Mouse (Mus musculus) splenic B cell, adult 2 months (primary cell): ENCODE data around the gene R3hdm4.

ENCODE experiments used
- DNase-seq: peaks from one replicate; pipeline ENCODE4 v3.0.0-alpha.2; 2011; ENCODE audit warnings: low read depth, low spot score
- H3K27me3 ChIP-seq: 2 replicates; pipeline ENCODE4 v1.6.1; 2012; ENCODE audit warnings: mild to moderate bottlenecking, low read length, moderate library complexity, mixed read lengths; ENCODE audit not compliant: control insufficient read depth, poor library complexity, insufficient read depth, severe bottlenecking
- H3K36me3 ChIP-seq: 2 replicates; pipeline ENCODE4 v1.6.1; 2012; ENCODE audit warnings: mild to moderate bottlenecking, low read length, moderate library complexity, mixed read lengths; ENCODE audit not compliant: control insufficient read depth, poor library complexity, insufficient read depth, severe bottlenecking

Gene R3hdm4

GRCm38 (mm10) chr10:79862049-79862788 is 58.8 kb downstream of the R3hdm4 start:
- H3K36me3 ChIP-seq, result peaks cover 25% of the 10 kb centered on the region
- H3K27me3 ChIP-seq, result no peaks in the 10 kb centered on the region
- DNase-seq, result no peak

GRCm38 (mm10) chr10:79861230-79862048 is 59.6 kb downstream of the R3hdm4 start:
- Histone ChIP-seq H3K36me3 (peaks cover 25% of the 10 kb centered on the region), H3K27me3 (no peaks in the 10 kb centered on the region)
- DNase-seq, result no peak

- peaks cover 25% of the 10 kb centered on the region for H3K36me3 ChIP-seq
- DNase-seq, result no peak
- H3K27me3 ChIP-seq, result no peaks in the 10 kb centered on the region
Observed at GRCm38 (mm10) chr10:79860079-79860911, 60.7 kb downstream of the R3hdm4 start.
